In genomic region chr10:25386868-25387267, GRCm38 (mm10) we compare ENCODE assay signal across 16 mouse cellular contexts. TPM values are rescaled to one million over a fixed set of nuclear protein-coding genes. Genes with fewer than 3 reads are reported as not detected.
DNase-seq lines count a peak whose midpoint lies in the region; ATAC-seq and TF ChIP-seq lines count a peak whose summit lies in the region.
"Had no signal": no experiment of that assay in that cellular context is flagged by ENCODE, and none has a peak within 500 bp of the region (broad histone marks: within the 10 kb centered on the region; RNA-seq: fewer than 3 reads in every experiment).

No protein-coding gene starts in this region.

- WGBS in heart, adult 2 months: 45% methylated on average over 4 of the region's 4 CpGs
- WGBS in embryonic facial prominence, embryonic 12.5 days: 62% methylated on average over 4 of the region's 4 CpGs
- WGBS in kidney, embryonic 16.5 days: 66% methylated on average over 4 of the region's 4 CpGs
- WGBS in lung, embryonic 15.5 days: 31% methylated on average over 4 of the region's 4 CpGs
- WGBS in midbrain, embryonic 13.5 days: 73% methylated on average over 4 of the region's 4 CpGs

- H3K79me2 ChIP-seq in heart, adult 2 months (replicated peaks; ENCODE audit: control insufficient read depth, insufficient read depth, low read length): peaks cover 2% of the 10 kb centered on the region; the same call in 1 of the 2 replicates

- no peak overlapping the region for H3K4me2 ChIP-seq in embryonic facial prominence, embryonic 12.5 days (replicated peaks)
- no peak overlapping the region for H3K4me2 ChIP-seq in kidney, embryonic 16.5 days (replicated peaks; ENCODE audit: low read depth, low read length)
- H3K4me2 ChIP-seq in lung, embryonic 15.5 days: no peak overlapping the region
- no peak overlapping the region for H3K4me2 ChIP-seq in midbrain, embryonic 13.5 days (replicated peaks)
- H3K4me2 ChIP-seq: hindbrain, embryonic 13.5 days; liver, embryonic 11.5 days; neural tube, embryonic 12.5 days; stomach, embryonic 15.5 days had no signal

- H3K4me1 ChIP-seq in heart, adult 2 months (ENCODE audit: control insufficient read depth, insufficient read depth, low read length): peaks cover 12% of the 10 kb centered on the region
- peaks cover 38% of the 10 kb centered on the region for H3K4me1 ChIP-seq in embryonic facial prominence, embryonic 12.5 days
- H3K4me1 ChIP-seq in kidney, embryonic 16.5 days (ENCODE audit: insufficient read depth, low read length): peaks cover 16% of the 10 kb centered on the region
- peaks cover 37% of the 10 kb centered on the region for H3K4me1 ChIP-seq in lung, embryonic 15.5 days
- no peaks in the 10 kb centered on the region for H3K4me1 ChIP-seq in midbrain, embryonic 13.5 days (replicated peaks)
- H3K4me1 ChIP-seq: hindbrain, embryonic 13.5 days; neural tube, embryonic 12.5 days had no signal

- no peaks in the 10 kb centered on the region for H3K27me3 ChIP-seq in heart, adult 2 months (ENCODE audit: control insufficient read depth, insufficient read depth, low read length)
- no peaks in the 10 kb centered on the region for H3K27me3 ChIP-seq in embryonic facial prominence, embryonic 12.5 days
- H3K27me3 ChIP-seq in kidney, embryonic 16.5 days (ENCODE audit: insufficient read depth, low read length): no peaks in the 10 kb centered on the region
- H3K27me3 ChIP-seq in lung, embryonic 15.5 days: no peaks in the 10 kb centered on the region
- H3K27me3 ChIP-seq in midbrain, embryonic 13.5 days: no peaks in the 10 kb centered on the region
- H3K27me3 ChIP-seq: hindbrain, embryonic 13.5 days; neural tube, embryonic 12.5 days; stomach, embryonic 15.5 days had no signal

- H3K9ac ChIP-seq in heart, adult 2 months (ENCODE audit: low read depth, low read length): no peak overlapping the region
- no peak overlapping the region for H3K9ac ChIP-seq in embryonic facial prominence, embryonic 12.5 days
- no peak overlapping the region for H3K9ac ChIP-seq in kidney, embryonic 16.5 days (replicated peaks; ENCODE audit: low read length)
- H3K9ac ChIP-seq in lung, embryonic 15.5 days: no peak overlapping the region
- H3K9ac ChIP-seq in midbrain, embryonic 13.5 days (replicated peaks): no peak overlapping the region
- H3K9ac ChIP-seq: hindbrain, embryonic 13.5 days; neural tube, embryonic 12.5 days; stomach, embryonic 15.5 days had no signal

- 0 out of 2 replicates have a peak, but pooled peaks have one; percentile 22 for TF ChIP-seq EP300 in heart, adult 2 months (IDR thresholded peaks at IDR 0.05; ENCODE audit: insufficient read depth, low read depth, low read length)

- H3K27ac ChIP-seq in heart, adult 2 months: peak overlapping the region; percentile 26
- peak overlapping the region; percentile 79; the same call in 1 of the 2 replicates for H3K27ac ChIP-seq in embryonic facial prominence, embryonic 12.5 days
- H3K27ac ChIP-seq in kidney, embryonic 16.5 days (ENCODE audit: low read length): peak overlapping the region; percentile 51; the same call in 1 of the 2 replicates
- H3K27ac ChIP-seq in lung, embryonic 15.5 days: peak overlapping the region; percentile 75
- H3K27ac ChIP-seq in midbrain, embryonic 13.5 days: no peak overlapping the region
- H3K27ac ChIP-seq: hindbrain, embryonic 13.5 days; midbrain, embryonic 10.5 days; neural tube, embryonic 12.5 days; stomach, embryonic 15.5 days had no signal

- peaks cover 11% of the 10 kb centered on the region for H3K36me3 ChIP-seq in heart, adult 2 months (ENCODE audit: control insufficient read depth, insufficient read depth, low read length)
- no peaks in the 10 kb centered on the region for H3K36me3 ChIP-seq in embryonic facial prominence, embryonic 12.5 days
- no peaks in the 10 kb centered on the region for H3K36me3 ChIP-seq in kidney, embryonic 16.5 days (ENCODE audit: insufficient read depth, low read length)
- H3K36me3 ChIP-seq in lung, embryonic 15.5 days: no peaks in the 10 kb centered on the region
- no peaks in the 10 kb centered on the region for H3K36me3 ChIP-seq in midbrain, embryonic 13.5 days
- H3K36me3 ChIP-seq: hindbrain, embryonic 13.5 days; midbrain, embryonic 10.5 days; neural tube, embryonic 12.5 days; stomach, embryonic 15.5 days had no signal

- TF ChIP-seq CTCF in heart, adult 2 months (IDR thresholded peaks at IDR 0.05): no peak

- intact Hi-C loops in heart, adult 2 months (cut with DNase I): no loop called here
- intact Hi-C loops in heart, postnatal 25 days (cut with DNase I): loop anchor here (2.0 kb wide), 1 partner anchor 18 kb away; no protein-coding TSS in a partner anchor

- H3K4me3 ChIP-seq in heart, adult 2 months: no peak overlapping the region
- H3K4me3 ChIP-seq in embryonic facial prominence, embryonic 12.5 days: no peak overlapping the region
- no peak overlapping the region for H3K4me3 ChIP-seq in kidney, embryonic 16.5 days (ENCODE audit: low read length)
- H3K4me3 ChIP-seq in lung, embryonic 15.5 days: no peak overlapping the region
- H3K4me3 ChIP-seq in midbrain, embryonic 13.5 days (replicated peaks): no peak overlapping the region
- H3K4me3 ChIP-seq: erythroblast, embryonic 14.5 days; hindbrain, embryonic 13.5 days; midbrain, embryonic 10.5 days; neural tube, embryonic 12.5 days; stomach, embryonic 15.5 days had no signal

- peak in 1 of 2 experiments; percentile 32 for DNase-seq in heart, adult 2 months
- DNase-seq in heart, postnatal 25 days (ENCODE audit: low spot score): no peak
- DNase-seq in layer of hippocampus, adult 11-12 months (ENCODE audit: low spot score): no peak
- no peak for DNase-seq in right cerebral cortex, adult 18-20 months
- DNase-seq: B cell, adult 2 months; cerebellum, postnatal 36 days had no signal

- TF ChIP-seq POLR2A in heart, adult 2 months (IDR thresholded peaks at IDR 0.05; ENCODE audit: insufficient read depth, low read depth, low read length): no peak

- no peaks in the 10 kb centered on the region for H3K9me3 ChIP-seq in embryonic facial prominence, embryonic 12.5 days
- H3K9me3 ChIP-seq in kidney, embryonic 16.5 days (ENCODE audit: low read length): no peaks in the 10 kb centered on the region
- no peaks in the 10 kb centered on the region for H3K9me3 ChIP-seq in lung, embryonic 15.5 days
- no peaks in the 10 kb centered on the region for H3K9me3 ChIP-seq in midbrain, embryonic 13.5 days
- H3K9me3 ChIP-seq: hindbrain, embryonic 13.5 days; midbrain, embryonic 10.5 days; neural tube, embryonic 12.5 days; stomach, embryonic 15.5 days had no signal

- no peak for ATAC-seq in embryonic facial prominence, embryonic 12.5 days (ENCODE audit: insufficient number of reproducible peaks, insufficient read depth, low FRiP score, low TSS enrichment)
- ATAC-seq in kidney, embryonic 16.5 days (ENCODE audit: low FRiP score, low TSS enrichment): no peak
- peak; percentile 69; the same call in 1 of the 2 replicates for ATAC-seq in lung, embryonic 15.5 days (ENCODE audit: borderline replicate concordance, extremely low read depth, low FRiP score, low TSS enrichment)
- ATAC-seq in midbrain, embryonic 13.5 days: no peak

RNA-seq across cellular contexts. Expression of gene Epb41l2, which starts 27.3 kb away (rescaled TPM):
- 10 to 100 TPM; 40.5 to 49.1 TPM for total RNA-seq in heart, adult 2 months (2021)
- 24.0 and 41.8 TPM in 2 replicates for polyA plus RNA-seq in heart, adult 2 months (2012; rRNA removed)
- total RNA-seq in heart, postnatal 25 days (2021): 10 to 100 TPM; 53.9 to 60.5 TPM
- 89.3 and 96.7 TPM in 2 replicates for polyA plus RNA-seq in embryonic facial prominence, embryonic 12.5 days (2016; fragmentation: Nextera tagmentation; extraction: Ambion mirVana)
- polyA plus RNA-seq in kidney, embryonic 16.5 days (2015; fragmentation: Nextera tagmentation; extraction: Ambion mirVana): 74.9 and 75.6 TPM in 2 replicates
- polyA plus RNA-seq in lung, embryonic 15.5 days (2015; fragmentation: Nextera tagmentation; extraction: Ambion mirVana): 84.2 and 90.6 TPM in 2 replicates
- polyA plus RNA-seq in midbrain, embryonic 13.5 days (2015; fragmentation: Nextera tagmentation; extraction: Ambion mirVana): 21.7 and 25.6 TPM in 2 replicates
